Mouse (Mus musculus) CD8-positive naive resting alpha-beta T cell, adult 2 months (primary cell): Measurements from ENCODE around the gene Lemd2.

Experiments
- DNase-seq, 2 experiments: peaks; one replicate each; pipeline ENCODE4 v3.0.0; 2022; ENCODE audit warnings: low read depth in 2 of 2, low spot score in 2 of 2

Lemd2 gene

DNA sequence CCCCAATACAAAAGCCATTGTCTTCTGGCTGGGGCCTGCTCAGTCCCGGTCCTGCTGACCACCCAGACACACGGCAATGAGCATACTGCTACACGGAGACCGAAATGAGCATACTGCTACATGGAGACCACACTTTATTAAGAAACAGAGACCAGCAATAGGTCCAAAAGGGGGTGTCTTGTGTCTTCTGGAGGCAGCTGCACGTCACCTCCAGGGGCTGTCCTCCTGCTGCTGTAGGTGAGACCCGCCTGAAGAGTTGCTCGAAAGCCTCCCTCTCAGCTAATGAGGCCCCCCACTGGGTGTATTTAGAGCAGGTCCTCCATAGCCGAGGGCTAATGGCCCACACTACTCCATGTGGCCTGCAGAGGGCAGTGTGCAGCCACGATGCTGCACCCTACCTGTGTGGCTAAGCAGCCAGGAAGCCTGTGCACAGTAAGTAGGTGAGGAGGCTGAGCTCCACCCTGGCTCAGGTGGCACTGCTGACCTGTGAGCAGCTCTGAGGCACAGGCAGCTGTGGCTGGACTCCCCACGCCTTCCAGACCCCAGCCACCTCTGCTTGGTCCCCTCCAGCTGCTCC lies 14.5 kb downstream of the Lemd2 start:
- peak; percentile 36 to 58 for DNase-seq

GRCm38 (mm10) chr17:27188883-27189282 lies 15.4 kb downstream of the Lemd2 start:
- DNase-seq: no peak

GRCm38 (mm10) chr17:27187059-27187458 lies 17.2 kb downstream of the Lemd2 start:
- no peak for DNase-seq

DNA sequence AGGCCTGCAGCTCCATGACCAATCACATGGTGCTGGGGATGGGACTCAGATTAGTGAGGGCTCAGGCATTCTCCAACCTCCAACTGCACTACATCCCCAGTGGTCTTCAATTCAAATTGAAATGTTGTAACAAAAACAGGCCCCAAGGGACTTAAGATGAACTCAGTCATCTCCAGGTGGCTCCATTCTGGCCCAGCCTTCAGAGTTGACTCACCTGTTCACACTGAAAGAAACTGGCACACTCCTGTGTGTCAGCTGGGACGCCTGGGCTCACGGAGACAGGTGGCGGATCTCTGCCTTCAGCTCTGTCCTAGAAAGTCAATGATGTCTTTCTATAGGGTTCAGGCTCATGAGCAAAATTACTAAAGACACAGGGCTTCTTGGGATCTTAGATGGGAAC lies 18.2 kb downstream of the Lemd2 start:
- DNase-seq: no peak

DNA sequence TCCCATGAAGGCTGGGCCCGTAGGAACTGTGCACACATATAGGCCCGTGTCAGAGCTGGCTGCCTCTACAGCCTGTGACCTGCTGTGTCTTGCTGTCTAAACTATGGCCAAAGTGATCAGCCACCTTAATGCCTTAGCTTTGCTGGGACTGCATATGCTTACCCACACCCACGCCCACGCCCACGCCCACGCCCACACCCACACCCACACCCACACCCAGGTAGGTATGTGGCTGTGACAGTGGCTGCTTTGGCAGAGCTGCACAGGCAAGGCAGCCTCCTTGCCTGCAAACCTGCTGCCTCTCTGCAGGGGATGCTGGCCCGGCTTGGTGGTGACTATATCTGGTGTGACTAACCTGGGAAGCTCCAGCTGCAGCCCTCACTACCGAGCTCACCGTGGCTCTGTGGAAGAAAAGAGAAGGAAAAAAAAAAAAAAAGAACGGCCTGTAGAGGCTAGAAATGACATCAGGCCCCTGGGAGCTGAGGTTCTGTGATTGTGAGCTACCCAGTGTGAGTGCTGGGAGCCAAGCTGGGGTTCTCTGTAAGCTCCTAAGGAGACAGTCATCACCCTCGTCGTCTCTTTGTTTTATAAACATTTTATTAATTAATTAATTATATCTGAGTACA lies 20.5 kb downstream of the Lemd2 start:
- DNase-seq: no peak

DNA sequence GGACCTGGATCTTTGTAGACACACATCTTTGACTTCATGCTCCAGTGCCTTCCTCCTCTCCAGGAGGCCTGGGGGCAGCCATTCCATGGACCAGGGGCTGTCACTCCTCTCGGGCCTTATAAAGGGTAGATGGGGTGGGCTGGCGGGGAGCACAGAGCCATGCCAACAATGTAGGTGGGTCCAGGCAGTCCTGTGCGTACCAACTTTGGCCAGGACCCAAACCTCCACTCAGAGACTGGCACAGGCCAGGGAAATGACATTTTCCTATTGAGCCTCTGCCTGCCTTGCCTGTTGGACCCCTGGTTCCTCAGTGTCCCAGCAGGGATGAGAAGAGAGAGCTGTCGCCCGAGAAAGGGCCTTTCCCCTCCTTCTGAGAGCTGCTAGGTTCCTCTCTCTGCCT lies 21.9 kb downstream of the Lemd2 start:
- no peak for DNase-seq

DNA sequence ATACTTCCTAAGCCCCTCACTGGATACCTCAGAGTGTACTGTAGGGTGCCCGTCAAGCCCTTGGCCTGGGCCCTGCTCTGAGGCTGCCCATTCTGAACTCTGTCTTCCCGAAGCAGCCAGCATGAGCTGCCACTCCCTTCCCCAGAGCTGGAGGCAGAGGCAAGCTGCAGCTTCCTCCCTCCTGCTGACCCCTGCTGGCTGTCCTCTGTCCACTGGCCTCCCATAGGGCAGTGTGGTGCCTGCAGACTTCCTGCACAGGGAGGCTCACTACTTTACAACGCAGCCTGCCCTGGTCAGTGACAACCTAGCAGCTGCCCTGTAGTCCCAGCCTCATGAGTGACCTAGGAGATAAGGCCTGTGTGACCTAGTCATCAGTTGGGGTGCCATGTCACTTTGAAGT lies 22.6 kb downstream of the Lemd2 start:
- DNase-seq: no peak

GRCm38 (mm10) chr17:27179681-27180280 lies 24.5 kb downstream of the Lemd2 start:
- DNase-seq: no peak

DNA sequence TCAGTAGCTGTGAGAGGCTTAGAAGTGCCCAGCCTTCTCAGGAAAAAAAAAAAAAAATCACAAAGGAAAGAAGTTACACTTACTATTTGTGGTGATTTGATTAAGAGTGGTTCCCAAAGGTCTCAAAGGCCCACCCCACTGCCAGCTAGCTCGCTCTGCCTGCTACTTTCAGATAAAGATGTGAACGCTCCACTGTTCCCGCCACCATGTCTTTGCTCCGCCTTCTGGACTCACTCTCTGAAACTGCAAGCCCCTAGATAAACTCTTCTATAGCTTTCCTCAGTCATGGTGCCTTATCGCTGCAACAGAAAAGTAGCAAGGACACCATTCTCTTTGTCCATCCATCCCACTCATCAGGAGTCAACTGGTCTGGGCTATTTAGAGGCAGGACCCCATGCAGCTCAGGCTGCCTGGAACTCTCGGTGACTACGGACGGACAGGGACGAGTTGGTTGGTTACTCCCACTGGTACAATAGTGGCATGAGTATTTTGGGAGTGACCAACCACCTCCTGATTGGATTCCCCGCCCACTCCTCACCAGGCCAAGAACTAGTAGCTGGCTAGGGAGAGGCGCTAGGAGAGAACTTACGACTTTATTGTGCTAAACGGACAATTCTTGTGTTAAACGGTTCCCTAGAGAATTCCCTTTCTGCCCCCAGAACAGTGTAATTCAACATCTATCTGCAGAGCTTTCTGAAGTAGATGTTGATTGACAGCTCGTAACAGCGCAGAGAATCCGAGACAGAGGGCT lies 25.7 kb downstream of the Lemd2 start:
- DNase-seq: no peak

DNA sequence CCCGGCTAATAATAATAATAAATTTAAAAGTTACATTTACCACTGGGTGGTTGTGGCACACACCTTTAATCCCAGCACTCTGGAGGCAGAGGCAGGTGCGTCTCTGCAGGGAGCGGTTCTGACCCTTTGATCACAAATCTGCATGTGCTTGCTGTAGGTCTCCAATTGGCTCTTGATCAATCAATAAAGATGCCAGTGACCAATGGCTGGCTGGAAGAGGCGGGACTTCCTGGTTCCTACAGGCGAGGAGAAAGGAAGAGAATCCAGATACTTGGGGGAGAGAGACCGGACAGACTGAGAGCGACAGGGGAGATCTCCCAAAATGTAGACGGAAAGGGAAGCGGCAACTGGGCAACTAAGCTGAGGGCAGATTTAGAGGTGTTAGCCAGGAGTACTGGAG lies 26.2 kb downstream of the Lemd2 start:
- DNase-seq: no peak

GRCm38 (mm10) chr17:27176754-27177153 lies 27.5 kb downstream of the Lemd2 start:
- no peak for DNase-seq

- no peak for DNase-seq
These were observed 28.0 kb downstream of the Lemd2 start for GRCm38 (mm10) chr17:27176287-27176686.

GRCm38 (mm10) chr17:27175196-27175874 lies 28.9 kb downstream of the Lemd2 start:
- DNase-seq: no peak

DNA sequence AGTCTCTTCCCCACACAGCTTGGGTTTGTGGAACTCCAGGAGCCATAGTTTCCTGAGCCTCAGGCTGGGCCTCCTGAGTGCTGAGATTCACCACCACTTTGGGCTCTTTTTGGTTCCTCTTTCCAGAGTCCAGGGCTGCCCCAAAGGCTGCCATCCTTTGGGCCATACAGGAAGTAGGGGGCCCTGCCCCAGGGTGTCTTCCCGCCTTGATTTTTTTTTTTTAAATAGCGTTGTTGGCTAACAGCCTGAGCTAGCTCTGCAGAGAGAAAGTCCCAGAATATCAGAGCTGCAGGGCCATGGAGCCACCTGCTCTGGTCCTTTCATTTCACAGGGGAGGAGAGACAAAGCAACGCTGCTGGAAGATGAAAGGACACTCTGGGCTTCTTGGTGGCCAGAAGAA lies 30.6 kb downstream of the Lemd2 start:
- no peak for DNase-seq

GRCm38 (mm10) chr17:27172459-27172858 lies 31.8 kb downstream of the Lemd2 start:
- DNase-seq: no peak

DNA sequence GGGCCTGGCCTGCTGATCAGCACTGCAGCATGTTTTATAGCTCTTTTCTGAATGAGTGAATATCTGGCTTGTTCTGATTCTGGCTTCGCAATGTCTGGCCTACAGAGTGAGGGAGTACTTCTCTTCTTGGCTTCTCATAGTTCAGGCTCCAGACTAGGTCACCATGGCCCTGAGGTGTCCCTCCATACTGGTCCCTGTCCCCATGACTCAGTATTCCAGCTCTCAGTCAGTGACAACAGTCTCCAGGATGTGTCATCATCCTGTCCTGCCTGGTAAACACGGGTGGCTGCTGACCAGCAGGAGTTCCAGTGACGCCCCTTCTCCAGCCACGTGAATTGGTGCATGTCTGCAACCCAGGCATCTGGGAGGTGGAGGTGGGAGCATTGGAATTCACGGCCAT lies 33.1 kb downstream of the Lemd2 start:
- no peak for DNase-seq

- DNase-seq: no peak
These were observed 34.1 kb downstream of the Lemd2 start for GRCm38 (mm10) chr17:27169952-27170695.

DNA sequence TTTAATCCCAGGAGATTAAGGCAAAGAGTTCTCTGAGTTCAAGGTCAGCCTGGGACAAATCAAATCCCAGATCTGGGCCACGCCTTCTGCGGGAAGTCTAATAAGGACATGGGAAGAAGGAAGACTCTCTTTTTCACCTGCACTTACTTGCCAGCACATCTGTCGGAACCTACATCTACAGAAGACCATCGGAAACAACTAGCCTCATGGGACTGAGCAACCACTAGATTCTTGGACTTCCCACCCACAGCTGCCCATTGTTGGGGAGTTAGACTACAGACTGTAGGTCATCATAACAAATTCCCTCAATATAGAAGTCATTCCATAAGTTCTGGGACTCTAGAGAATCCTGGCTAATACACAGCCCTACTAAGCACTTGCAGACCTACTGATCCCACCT lies 35.7 kb downstream of the Lemd2 start:
- DNase-seq: no peak

- DNase-seq: no peak
These were observed 36.7 kb downstream of the Lemd2 start, which contains the start of gene Ip6k3 for GRCm38 (mm10) chr17:27167545-27167944. Gene Ip6k3, minus strand, starts transcription at chr17:27167795.

GRCm38 (mm10) chr17:27166901-27167300 lies 37.4 kb downstream of the Lemd2 start:
- no peak for DNase-seq
